Mouse (Mus musculus) kidney, adult 2 months (tissue): Measurements from ENCODE around the gene Tmem106c.

Source experiments
- CTCF ChIP-seq: fragments of 200-500 bp; conservative IDR thresholded peaks from 2 replicates; pipeline ENCODE4 v1.5.1; 2011; ENCODE audit warnings: low read depth, mild to moderate bottlenecking, control low read depth, low read length, moderate library complexity, mixed read lengths; ENCODE audit not compliant: insufficient read depth, insufficient read length
- POLR2A ChIP-seq: fragments of 200-500 bp; IDR thresholded peaks from one replicate; pipeline ENCODE4 v1.6.1; 2011; ENCODE audit warnings: low read depth, low read length, control low read depth

DNA sequence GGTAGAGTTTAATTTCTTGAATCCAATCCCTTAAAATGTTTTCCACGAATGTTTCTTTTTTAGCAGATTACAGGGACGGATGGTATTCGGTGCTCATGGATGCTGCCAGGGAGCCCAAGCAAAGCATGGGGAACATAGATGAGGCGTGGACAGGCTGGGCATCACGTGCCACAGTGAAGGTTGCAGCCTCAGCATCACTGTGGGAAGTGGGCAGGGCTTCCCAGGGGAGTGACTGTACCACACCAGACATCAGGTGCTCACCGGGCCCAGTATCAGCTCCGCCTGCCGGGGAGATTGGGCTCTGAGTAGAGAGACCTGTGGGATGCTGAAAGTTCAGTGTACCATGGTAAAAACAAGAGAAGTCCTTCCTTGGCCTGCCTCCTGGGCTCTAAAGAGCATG lies 9.3 kb upstream of the Tmem106c start:
- TF ChIP-seq CTCF (no peak), POLR2A (no peak)
